Mouse (Mus musculus): ENCODE results near the gene H2-DMb2.

GRCm38 (mm10) chr17:34123111-34123510 is 20.0 kb upstream of the H2-DMb2 start:
- TF ChIP-seq CTCF (IDR thresholded peaks at IDR 0.05; ENCODE audit: low read depth) (no peak), EP300 (IDR thresholded peaks at IDR 0.05; ENCODE audit: low read depth) (no peak)

Measured in liver, postnatal 0 days (tissue).